Mouse (Mus musculus) olfactory bulb, adult 2 months (tissue): Measurements from ENCODE around the gene Babam2.

Experiments
- CTCF ChIP-seq: fragments of 200-500 bp; IDR thresholded peaks from 2 replicates; pipeline ENCODE4 v1.5.1; 2012; ENCODE audit warnings: low read depth, mild to moderate bottlenecking, low read length, moderate library complexity; ENCODE audit not compliant: insufficient read depth
- POLR2A ChIP-seq: fragments of 200-500 bp; IDR thresholded peaks from 2 replicates; pipeline ENCODE4 v1.6.1; 2012; ENCODE audit warnings: mild to moderate bottlenecking, low read depth, low read length, moderate library complexity; ENCODE audit not compliant: insufficient read depth

- no peak for TF ChIP-seq CTCF
- no peak for TF ChIP-seq POLR2A
These were observed 828 bp downstream of the Babam2 start for GRCm38 (mm10) chr5:31698297-31698726.
